Mouse (Mus musculus) retina, postnatal 7 days (tissue): ENCODE measurements at regions not wholly inside any gene's neighbourhood (a gene's known extent, or its start where the extent isn't known, plus 50 kb on each side); places are given as distances from the start of the nearest gene placed in this dataset.
"Not testable (repeated sequence)": the region's sequence is repeated elsewhere in the genome, so short reads cannot be mapped to it uniquely, and the experiment has no call there.

Experiments
- DNase-seq: peaks from one replicate; pipeline ENCODE4 v3.0.0-alpha.2; 2012; ENCODE audit warnings: low read depth, low spot score

DNA sequence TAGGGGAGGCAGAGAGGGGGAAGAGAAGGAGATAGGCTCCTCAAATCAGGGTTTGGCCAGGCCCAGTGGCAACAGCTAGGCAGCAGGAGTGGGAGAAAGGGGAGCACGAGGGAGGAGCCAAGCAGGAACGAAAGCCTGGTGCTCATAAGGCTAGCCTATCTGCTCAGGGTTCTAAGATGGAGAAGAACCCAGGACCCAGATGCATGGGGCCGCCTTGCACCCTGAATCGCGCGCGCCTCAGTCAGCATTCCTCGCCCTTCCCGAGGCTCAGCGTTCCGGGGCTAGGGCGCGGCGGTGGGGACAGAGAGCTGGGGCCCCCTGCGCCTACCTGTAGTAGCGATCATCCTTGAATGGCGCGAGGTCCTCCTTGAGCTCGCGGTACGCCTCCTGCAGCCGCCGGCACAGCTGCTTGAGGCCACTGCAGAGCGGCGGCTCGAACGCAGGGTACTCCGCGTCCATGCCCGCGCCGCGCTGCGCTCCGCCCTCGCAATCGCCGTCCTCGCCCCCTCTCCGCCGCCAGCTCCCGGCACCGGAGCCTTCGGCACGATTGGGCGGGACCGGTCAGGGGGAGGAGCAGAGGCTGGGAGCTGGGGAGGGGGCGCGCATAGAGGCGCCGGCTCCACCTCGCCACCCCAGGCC is 60.1 kb downstream of the Dynlt1b start:
- not testable (repeated sequence) for DNase-seq

DNA sequence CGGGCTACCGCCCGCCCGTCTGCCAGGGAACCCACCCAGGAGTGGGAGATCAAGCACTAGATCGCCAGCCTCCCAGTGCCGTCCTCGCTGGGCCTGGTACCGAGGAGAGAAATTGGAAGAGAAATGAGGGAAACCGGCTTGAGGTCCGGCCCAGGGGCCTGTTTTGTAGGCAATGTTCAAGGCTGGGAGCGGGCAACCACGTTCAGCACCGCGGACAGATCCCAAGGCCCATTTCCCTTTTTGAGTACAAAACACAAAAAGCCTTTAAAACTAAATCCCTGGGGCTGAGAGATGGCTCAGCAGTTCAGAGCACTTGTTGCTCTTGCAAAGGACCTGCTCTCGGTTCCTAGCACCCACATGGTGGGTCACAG is 60.6 kb downstream of the Dynlt1b start:
- DNase-seq = not testable (repeated sequence)

GRCm38 (mm10) chr17:6492501-6492900 is 62.6 kb downstream of the Dynlt1b start:
- not testable (repeated sequence) for DNase-seq

- DNase-seq = peak; percentile 29
These were observed 63.0 kb downstream of the Dynlt1b start for GRCm38 (mm10) chr17:6492950-6493349.

DNA sequence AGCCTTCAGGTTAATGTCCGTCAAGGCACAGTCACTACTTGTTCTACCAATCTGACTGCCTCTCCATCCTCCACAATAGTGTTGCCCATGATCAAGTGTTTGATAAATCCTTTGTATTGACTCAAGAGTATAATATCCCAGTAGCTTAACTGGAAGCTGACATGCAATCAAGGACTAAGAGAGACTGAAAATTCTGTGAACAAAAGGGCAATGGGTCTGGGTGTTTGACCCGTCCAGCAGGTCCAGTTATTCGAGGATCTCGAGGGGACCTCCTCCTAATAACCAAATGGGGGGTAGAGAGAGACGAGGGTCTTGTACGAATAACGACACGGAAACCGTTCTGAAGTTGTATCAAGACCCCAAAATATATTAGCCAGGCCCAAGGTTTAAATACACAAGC is 66.6 kb downstream of the Dynlt1b start:
- not testable (repeated sequence) for DNase-seq

GRCm38 (mm10) chr17:6502676-6503075 is 72.8 kb downstream of the Dynlt1b start:
- not testable (repeated sequence) for DNase-seq

- DNase-seq = not testable (repeated sequence)
These were observed 76.0 kb downstream of the Dynlt1b start for GRCm38 (mm10) chr17:6505896-6506295.

DNA sequence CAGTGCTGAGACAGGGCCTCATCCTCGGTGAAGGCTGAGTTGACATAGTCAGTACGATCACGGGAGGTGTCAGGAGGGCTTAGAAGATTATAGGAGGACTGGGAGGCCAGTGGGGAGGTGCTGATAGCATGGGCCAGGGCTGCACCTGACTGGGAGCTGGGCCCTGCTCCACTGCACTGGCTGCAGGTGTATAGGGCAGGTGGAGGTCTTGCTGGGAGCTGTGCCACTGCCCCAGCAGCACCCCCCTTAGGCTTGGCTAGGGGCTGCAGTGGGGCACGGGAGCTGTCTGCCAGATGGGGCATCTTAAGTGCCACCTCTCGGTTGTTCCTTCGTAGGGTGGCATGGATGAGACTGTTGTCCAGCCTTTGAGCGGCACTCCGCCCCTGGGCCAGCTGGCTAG is 85.2 kb downstream of the Dynlt1b start:
- not testable (repeated sequence) for DNase-seq

GRCm38 (mm10) chr17:6519107-6519506 is 82.4 kb upstream of the Dynlt1c start:
- not testable (repeated sequence) for DNase-seq

GRCm38 (mm10) chr17:6520001-6520400 is 81.5 kb upstream of the Dynlt1c start:
- not testable (repeated sequence) for DNase-seq

DNA sequence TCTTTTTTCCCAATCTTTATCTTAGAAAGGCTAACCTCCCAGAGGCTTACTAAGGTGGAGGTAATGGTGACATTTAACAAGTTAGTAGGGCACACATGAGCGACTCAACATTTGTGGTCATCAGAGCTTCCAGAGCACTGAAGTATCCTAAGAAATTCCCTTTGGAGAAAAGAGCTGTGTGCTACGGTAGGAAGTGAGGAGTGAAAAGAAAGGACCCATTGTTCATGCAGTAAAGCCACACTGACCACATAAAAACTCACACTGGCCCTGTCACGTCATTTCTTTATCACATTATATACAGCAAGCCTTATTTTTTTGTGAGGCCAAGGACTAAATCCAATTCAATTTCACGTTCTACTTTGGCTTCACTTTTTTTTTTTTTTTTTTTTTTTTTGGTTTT is 80.7 kb upstream of the Dynlt1c start:
- DNase-seq = not testable (repeated sequence)

DNA sequence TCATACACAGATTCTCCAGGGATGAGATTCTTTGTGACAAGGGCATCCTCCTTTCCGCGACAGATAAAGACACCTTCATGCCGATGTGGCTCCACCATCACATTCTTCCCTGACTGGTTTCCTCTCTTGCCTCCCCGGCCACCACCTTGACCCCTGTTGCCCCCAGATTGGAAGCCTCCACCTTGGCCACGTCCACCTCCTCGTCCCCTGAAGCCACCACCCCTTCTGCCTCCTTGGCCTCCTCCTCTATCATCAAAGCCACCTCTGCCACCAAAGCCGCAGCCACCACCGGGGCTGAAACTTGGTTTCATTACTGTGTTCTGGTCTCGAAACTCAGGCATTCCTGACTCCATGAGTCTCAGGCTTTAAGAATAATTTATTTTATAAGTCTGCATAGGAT is 79.3 kb upstream of the Dynlt1c start:
- not testable (repeated sequence) for DNase-seq

GRCm38 (mm10) chr17:6538723-6539122 is 62.7 kb upstream of the Dynlt1c start:
- DNase-seq = not testable (repeated sequence)

DNA sequence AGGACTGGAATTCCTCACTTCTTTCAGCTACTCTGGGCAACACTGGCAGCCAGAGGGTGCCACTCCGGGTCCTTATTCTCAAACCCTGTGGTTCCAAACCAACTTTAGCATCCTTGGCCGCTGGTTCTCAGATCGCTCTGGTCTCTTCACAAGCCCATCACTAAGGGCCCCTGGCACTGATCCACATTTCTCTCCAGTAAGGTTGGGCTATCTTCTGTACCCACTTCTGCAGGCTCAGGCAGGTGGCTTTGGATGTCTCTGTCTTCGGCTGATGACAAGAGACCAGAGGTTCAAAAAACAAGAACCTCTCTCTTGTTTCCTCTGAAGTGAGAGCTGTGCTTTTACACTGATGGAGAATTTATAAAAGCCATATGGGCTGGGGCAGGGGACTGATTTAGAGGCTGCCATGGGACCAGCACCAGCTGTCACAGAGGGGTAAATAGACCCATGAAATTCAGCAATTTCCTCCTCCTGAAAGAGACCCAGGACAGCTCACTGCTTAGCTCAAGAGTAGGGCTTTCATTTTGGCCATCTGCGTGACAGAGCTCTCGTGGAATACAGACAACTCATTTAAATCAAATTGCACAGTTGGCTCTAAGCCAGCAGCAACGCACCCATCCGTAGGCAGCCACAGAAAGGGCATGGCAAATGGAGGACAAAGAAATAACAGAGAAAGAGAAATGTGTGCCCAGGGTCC is 54.3 kb upstream of the Dynlt1c start:
- not testable (repeated sequence) for DNase-seq

GRCm38 (mm10) chr17:6547937-6548336 is 53.5 kb upstream of the Dynlt1c start:
- DNase-seq = not testable (repeated sequence)
